Mouse (Mus musculus) intestine, embryonic 15.5 days (tissue): ENCODE results near the gene Stum. TPM values are rescaled to one million over a fixed set of nuclear protein-coding genes. Genes with fewer than 3 reads are reported as not detected.
A peak's percentile ranks its signal among the peaks of the same experiment; 100 is the strongest.
"Not testable (repeated sequence)": the region's sequence is repeated elsewhere in the genome, so short reads cannot be mapped to it uniquely, and the experiment has no call there.

Experiments used
- ATAC-seq: fragments of 200-750 bp; cut with Nextera tagmentation; 2 replicates; pipeline ENCODE4 v1.8.0; 2017; ENCODE audit warnings: moderate TSS enrichment, moderate library complexity
- H3K27ac ChIP-seq: fragments of 300-500 bp; sonication (generic); 2 replicates; pipeline ENCODE4 v1.5.1; 2015; ENCODE audit warnings: mild to moderate bottlenecking, inconsistent platforms
- H3K27me3 ChIP-seq: fragments of 300-500 bp; sonication (generic); replicated peaks from 2 replicates; pipeline ENCODE4 v1.6.1; 2015; ENCODE audit warnings: inconsistent platforms
- H3K36me3 ChIP-seq: fragments of 300-500 bp; sonication (generic); 2 replicates; pipeline ENCODE4 v1.6.1; 2015; ENCODE audit warnings: inconsistent platforms
- H3K4me1 ChIP-seq: fragments of 300-500 bp; sonication (generic); replicated peaks from 2 replicates; pipeline ENCODE4 v1.6.1; 2015; ENCODE audit warnings: inconsistent platforms
- H3K4me2 ChIP-seq: fragments of 300-500 bp; sonication (generic); replicated peaks from 2 replicates; pipeline ENCODE4 v1.6.1; 2015; ENCODE audit warnings: mild to moderate bottlenecking, inconsistent platforms
- H3K4me3 ChIP-seq: fragments of 300-500 bp; sonication (generic); replicated peaks from 2 replicates; pipeline ENCODE4 v1.5.1; 2015; ENCODE audit warnings: inconsistent platforms
- H3K9ac ChIP-seq: fragments of 300-500 bp; sonication (generic); 2 replicates; pipeline ENCODE4 v1.6.1; 2015; ENCODE audit warnings: inconsistent platforms
- H3K9me3 ChIP-seq: fragments of 300-500 bp; sonication (generic); 2 replicates; pipeline ENCODE4 v1.6.1; 2016; ENCODE audit warnings: inconsistent platforms
- WGBS: fragments of 180-500 bp; shearing (Covaris S2); methylation state at CpG from one replicate; pipeline ENCODE4 v1.1.7; 2015; 5-methylcytosine and 5-hydroxymethylcytosine counted together
- polyA plus RNA-seq: library from polyadenylated mRNA; unstranded; fragments of >200 nt; fragmentation: Nextera tagmentation; extraction: Ambion mirVana; gene quantifications from 2 replicates; pipeline ENCODE4 v1.2.1, GENCODE M21; 2015

Gene Stum
- polyA plus RNA-seq, 1 experiment from 2014 or later = 1.4 TPM

DNA sequence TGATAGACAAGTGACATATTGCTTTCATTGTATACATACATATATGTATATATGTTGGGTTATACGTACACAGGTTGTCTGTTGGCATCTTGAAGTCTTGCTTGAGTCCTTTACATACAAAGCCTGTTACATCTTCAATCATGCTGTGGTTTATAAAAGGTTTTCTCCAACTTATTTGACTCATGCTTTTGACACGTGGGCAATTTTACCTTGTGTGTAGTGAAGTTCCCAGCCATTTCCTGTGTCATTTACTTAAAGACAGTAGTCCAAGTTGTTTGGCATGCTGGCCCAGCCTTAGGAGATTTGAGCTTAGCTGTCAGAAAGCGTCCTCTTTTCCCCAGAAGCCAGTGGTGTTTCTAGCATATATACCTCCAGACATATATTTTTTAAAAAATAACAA is 84.9 kb downstream of the Stum start:
- no peaks in the 10 kb centered on the region for H3K27me3 ChIP-seq
- WGBS = 70% methylated on average over 3 of the region's 3 CpGs
- H3K4me3 ChIP-seq = no peak overlapping the region
- no peak overlapping the region for H3K27ac ChIP-seq
- no peak overlapping the region for H3K9ac ChIP-seq
- H3K36me3 ChIP-seq = no peaks in the 10 kb centered on the region
- ATAC-seq = no peak
- no peak overlapping the region for H3K4me2 ChIP-seq
- H3K9me3 ChIP-seq = no peaks in the 10 kb centered on the region
- H3K4me1 ChIP-seq = peaks cover 19% of the 10 kb centered on the region

DNA sequence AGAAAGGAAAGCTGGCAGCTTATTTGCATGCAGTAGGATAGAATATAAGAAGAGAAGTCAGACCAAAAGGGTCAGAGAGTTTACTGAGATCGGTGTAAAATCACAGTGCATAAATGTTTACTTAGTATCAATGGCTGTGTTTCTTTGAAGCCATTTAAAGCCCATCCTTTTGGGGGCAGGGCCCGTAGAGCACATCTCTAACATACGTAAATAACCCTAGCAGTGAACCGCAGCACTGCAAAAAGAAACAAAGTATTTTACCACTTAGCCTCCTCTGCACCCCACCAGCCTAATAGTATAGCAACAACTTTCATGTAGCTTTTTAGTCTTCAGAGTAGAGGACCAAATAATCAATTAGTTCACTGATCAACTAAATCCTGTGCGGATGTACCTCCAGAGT is 85.6 kb downstream of the Stum start:
- Histone ChIP-seq H3K27ac (no peak overlapping the region), H3K4me1 (peaks cover 12% of the 10 kb centered on the region), H3K27me3 (no peaks in the 10 kb centered on the region), H3K9me3 (no peaks in the 10 kb centered on the region), H3K4me3 (no peak overlapping the region), H3K36me3 (no peaks in the 10 kb centered on the region), H3K9ac (no peak overlapping the region), H3K4me2 (no peak overlapping the region)
- ATAC-seq = no peak
- 38% methylated on average over 5 of the region's 5 CpGs for WGBS

DNA sequence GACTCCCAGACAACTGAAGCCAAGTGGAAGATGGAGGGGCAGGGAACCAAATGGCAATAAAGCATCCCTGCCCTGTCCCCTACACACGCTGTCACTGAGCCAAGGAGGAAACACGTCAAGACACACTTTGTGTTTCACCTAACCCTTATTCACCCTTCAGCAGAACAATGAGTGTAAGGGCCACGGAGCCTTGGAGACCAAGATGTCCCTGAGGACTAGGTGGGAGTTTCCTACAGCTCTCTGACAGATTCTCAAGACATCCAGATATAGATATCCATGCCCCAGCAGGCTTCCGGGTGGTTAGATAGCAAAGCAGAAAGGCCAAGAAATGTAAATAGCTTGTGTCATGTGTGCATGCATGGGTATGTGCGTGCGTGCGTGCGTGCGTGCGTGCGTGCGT is 89.4 kb downstream of the Stum start:
- H3K27ac ChIP-seq = no peak overlapping the region
- no peaks in the 10 kb centered on the region for H3K27me3 ChIP-seq
- H3K36me3 ChIP-seq = no peaks in the 10 kb centered on the region
- no peak overlapping the region for H3K4me3 ChIP-seq
- peaks cover 9% of the 10 kb centered on the region for H3K4me1 ChIP-seq
- WGBS = 89% methylated on average over 12 of the region's 12 CpGs
- ATAC-seq = no peak
- no peak overlapping the region for H3K9ac ChIP-seq
- H3K4me2 ChIP-seq = no peak overlapping the region
- no peaks in the 10 kb centered on the region for H3K9me3 ChIP-seq

DNA sequence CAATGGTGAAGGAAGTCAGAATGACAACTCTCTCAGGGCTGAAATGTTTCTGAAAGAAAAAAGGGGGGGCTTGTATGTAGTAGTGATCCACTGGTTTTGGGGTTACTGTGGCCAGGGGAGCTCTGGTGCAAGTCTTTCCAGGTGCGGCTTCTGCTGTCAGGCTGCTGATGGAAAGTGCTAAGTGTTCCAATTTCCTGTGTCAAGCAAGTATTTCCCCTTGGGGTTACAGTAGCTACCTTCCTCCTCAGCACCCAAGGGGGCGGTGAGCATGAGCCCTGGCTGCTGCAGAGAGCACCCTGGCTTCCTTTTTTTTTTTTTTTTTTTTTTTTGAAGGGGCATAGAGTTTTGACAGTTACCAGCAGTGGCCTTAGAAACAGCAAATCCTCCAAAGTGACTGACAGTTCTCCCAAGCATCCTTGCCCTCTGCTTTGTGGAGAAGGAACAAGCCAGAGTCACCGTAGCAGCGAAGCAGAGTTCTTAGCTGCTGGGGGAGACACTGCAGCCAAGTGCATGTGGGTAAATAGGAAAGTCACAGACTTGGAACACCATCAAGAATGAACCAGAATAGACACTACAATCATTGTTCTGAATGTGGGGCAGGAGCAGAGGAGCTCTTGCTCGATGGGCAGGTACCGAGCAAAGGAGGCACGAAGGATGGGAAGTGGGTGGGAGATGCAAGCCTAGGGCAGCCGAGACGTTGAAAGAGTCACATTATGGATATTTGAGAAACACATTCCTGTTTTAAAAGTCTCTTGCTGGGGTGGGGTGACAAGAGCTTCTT is 90.1 kb downstream of the Stum start:
- Histone ChIP-seq H3K9me3 (no peaks in the 10 kb centered on the region), H3K36me3 (no peaks in the 10 kb centered on the region), H3K27ac (no peak overlapping the region), H3K4me1 (peaks cover 14% of the 10 kb centered on the region), H3K9ac (no peak overlapping the region), H3K4me3 (no peak overlapping the region), H3K4me2 (no peak overlapping the region), H3K27me3 (no peaks in the 10 kb centered on the region)
- 81% methylated on average over 9 of the region's 9 CpGs for WGBS
- ATAC-seq = no peak

DNA sequence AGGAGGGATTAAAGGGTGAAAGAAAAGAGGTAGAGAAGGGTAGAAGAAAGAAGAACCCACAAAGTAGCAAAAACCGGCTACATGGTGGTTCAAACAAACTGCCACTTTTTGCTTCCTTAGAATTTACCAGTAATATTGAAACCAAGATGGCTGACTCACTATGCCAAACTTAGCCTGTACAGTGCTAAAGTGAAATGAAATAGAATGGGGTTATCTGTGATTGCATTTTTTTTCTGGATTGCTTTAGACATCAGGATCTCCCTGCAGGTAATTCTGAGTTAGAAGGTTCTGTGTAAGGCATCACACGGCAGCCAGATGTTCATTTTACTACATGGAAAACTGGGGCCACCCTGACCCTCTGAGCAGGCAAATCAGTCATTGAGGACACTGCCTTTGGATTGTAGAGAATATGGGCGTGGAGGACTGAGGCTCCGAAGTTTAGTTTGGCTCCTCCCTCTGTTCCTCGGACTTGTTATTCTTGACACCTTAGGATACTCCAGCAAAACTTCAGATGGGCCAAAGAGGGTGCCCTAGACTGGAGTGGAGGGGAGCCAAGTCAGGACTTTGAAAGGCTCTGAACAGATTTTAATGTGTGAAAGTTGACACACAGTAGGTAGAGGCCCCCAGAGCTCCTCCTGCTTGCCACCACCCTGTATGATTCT is 91.0 kb downstream of the Stum start:
- H3K36me3 ChIP-seq = no peaks in the 10 kb centered on the region
- H3K4me3 ChIP-seq = no peak overlapping the region
- no peaks in the 10 kb centered on the region for H3K27me3 ChIP-seq
- H3K9me3 ChIP-seq = no peaks in the 10 kb centered on the region
- 80% methylated on average over 5 of the region's 5 CpGs for WGBS
- ATAC-seq = no peak
- H3K4me2 ChIP-seq = no peak overlapping the region
- peaks cover 17% of the 10 kb centered on the region for H3K4me1 ChIP-seq
- no peak overlapping the region for H3K9ac ChIP-seq
- H3K27ac ChIP-seq = no peak overlapping the region

DNA sequence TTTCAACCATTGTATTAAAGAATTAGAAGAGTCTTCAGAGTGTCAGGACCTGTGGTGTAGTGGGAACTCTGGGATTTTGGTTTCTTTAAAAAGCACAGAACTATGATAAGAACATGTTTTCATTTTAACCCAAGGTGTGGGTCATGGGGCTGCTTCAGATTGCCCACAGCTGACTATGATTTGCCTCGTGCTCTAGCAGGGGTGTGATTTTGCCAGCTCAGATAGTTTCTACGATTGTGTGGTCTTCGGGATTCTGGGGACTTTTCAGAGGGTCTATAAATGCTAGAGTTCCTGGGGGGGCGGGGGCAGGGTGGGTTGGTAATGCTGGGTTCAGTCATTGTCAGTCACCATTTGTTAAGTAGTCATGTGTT is 91.7 kb downstream of the Stum start:
- H3K27ac ChIP-seq = no peak overlapping the region
- ATAC-seq = no peak

DNA sequence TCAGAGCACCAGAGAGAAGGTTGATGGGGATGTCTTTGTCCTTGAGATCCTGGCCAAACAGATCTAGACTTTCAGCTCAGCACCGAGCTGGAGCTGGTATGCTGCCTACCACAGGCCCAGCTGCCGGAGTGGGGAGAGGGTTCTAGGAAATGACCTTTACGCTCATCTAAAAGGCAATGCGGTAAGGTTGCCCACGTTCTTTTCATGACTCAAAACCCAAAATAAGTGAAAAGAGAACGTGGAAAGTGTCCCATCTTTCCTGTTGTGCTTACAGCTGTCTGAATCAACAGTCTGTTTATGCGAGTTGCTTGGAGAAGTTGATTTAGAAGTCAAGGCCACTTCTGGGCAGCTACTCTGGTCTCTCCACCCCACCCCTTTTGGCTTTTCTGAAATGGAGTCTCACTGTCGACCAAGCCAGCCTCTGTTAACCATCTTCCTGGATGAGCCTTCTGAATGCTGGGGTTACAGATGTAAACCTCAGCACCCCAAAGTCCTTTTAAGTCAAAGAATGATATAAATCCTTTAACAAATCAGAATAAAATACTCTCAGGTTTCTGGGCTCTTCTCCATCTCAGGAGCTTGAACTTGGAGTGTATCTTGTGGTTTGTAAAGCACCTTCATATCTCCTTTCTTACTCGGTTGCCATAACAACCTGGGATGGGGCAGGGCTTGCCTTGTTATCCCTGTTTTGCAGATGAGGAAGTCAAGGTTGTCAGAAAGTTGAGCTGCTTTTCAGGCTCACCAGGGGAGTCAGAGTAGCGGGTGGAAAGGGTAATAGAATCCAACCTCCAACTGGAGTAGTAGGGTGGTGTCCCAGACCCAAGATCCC is 92.3 kb downstream of the Stum start:
- no peak for ATAC-seq
- H3K9me3 ChIP-seq = no peaks in the 10 kb centered on the region
- peaks cover 17% of the 10 kb centered on the region for H3K4me1 ChIP-seq
- H3K4me3 ChIP-seq = no peak overlapping the region
- H3K36me3 ChIP-seq = no peaks in the 10 kb centered on the region
- no peak overlapping the region for H3K9ac ChIP-seq
- WGBS = 68% methylated on average over 10 of the region's 10 CpGs
- H3K4me2 ChIP-seq = no peak overlapping the region
- peak overlapping the region; percentile 76; the same call in 1 of the 2 replicates for H3K27ac ChIP-seq
- H3K27me3 ChIP-seq = no peaks in the 10 kb centered on the region

More for the DNA sequence above, 91.7 kb downstream of the Stum start:
- WGBS = 89% methylated on average over 4 of the region's 4 CpGs
- H3K36me3 ChIP-seq = no peaks in the 10 kb centered on the region
- no peak overlapping the region for H3K4me3 ChIP-seq
- no peaks in the 10 kb centered on the region for H3K27me3 ChIP-seq
- no peak overlapping the region for H3K4me2 ChIP-seq
- H3K9me3 ChIP-seq = no peaks in the 10 kb centered on the region
- H3K4me1 ChIP-seq = peaks cover 17% of the 10 kb centered on the region
- H3K9ac ChIP-seq = no peak overlapping the region

DNA sequence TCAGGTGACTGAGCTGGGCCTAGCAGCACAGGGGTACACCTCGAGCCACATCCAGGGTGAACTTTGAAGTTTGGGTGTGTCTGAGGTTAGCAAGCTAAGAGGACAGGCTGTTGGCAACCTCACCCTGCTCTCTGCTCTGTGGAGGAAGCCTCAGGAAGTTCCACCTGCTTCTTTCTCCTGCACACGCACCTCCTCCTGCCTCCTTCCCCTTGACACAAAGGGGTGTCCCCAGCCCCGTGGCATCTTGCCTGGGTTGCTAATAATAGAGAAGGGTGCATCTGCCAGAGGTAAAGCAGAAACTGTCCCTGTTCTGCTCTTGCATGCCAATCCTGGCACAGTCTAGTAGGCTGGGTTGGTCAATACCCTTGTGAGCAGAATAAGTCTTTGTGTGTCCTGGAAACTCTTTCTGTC is 93.0 kb downstream of the Stum start:
- Histone ChIP-seq H3K9me3 (no peaks in the 10 kb centered on the region), H3K27ac (peak overlapping the region; percentile 76), H3K4me1 (peaks cover 17% of the 10 kb centered on the region), H3K4me3 (no peak overlapping the region), H3K36me3 (no peaks in the 10 kb centered on the region), H3K27me3 (no peaks in the 10 kb centered on the region), H3K9ac (no peak overlapping the region), H3K4me2 (0 out of 2 replicates have a peak overlapping the region, but pooled peaks have one; percentile 15)
- peak; percentile 70 for ATAC-seq
- 44% methylated on average over 3 of the region's 3 CpGs for WGBS

DNA sequence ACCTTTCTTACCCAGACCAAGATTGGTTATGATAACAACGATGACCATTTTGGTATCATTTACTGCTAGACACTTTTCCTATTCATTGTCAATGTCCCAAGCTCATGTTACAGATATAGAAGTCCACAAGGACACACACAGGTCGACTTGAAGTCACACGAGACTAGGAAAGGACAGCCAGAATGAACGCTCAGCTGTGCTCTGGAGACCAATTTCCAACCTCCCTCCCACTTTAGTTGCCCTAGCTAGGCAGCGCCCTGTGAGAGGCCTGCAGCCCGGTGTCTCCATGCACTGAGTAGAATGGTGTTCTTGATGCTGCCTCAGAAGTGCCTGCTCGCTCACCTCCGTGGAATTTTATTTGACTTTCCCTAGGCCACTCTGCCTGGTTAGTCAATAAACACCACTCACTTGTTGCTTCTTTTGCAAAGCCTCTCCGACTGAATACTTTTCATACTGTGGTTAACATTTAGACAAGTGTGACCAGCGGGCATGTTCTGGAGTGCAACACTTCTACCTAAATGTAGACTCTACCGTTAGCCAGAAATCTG is 94.0 kb downstream of the Stum start:
- peaks cover 23% of the 10 kb centered on the region for H3K4me1 ChIP-seq
- not testable (repeated sequence) for H3K4me2 ChIP-seq, H3K27me3 ChIP-seq, H3K9ac ChIP-seq, H3K4me3 ChIP-seq, H3K9me3 ChIP-seq, H3K27ac ChIP-seq, H3K36me3 ChIP-seq, ATAC-seq
- WGBS = 80% methylated on average over 11 of the region's 11 CpGs

DNA sequence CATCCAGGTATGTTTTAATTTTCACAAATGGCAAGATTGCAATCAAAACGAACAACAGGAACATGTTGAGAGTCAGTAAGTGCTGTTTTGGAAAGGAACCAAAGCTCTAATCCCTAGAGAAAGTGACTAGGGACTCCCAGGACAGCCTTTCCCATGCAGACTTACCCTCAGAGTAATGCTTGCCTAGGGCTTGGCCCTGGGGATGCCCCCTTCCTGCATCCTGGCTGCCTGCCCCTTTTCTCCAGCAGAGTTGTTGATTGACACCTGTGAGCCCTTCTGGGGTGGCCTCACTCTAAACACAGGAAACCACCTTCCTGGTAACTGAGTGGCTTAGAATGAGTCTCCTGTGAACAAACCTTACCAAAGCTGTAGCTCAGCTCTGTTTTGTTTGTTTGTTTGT is 94.8 kb downstream of the Stum start:
- 38% methylated on average over 1 of the region's 1 CpGs for WGBS
- H3K27me3 ChIP-seq = no peaks in the 10 kb centered on the region
- ATAC-seq = no peak
- H3K9me3 ChIP-seq = no peaks in the 10 kb centered on the region
- H3K4me2 ChIP-seq = no peak overlapping the region
- H3K36me3 ChIP-seq = no peaks in the 10 kb centered on the region
- H3K27ac ChIP-seq = no peak overlapping the region
- no peak overlapping the region for H3K9ac ChIP-seq
- H3K4me3 ChIP-seq = no peak overlapping the region
- H3K4me1 ChIP-seq = peaks cover 27% of the 10 kb centered on the region

DNA sequence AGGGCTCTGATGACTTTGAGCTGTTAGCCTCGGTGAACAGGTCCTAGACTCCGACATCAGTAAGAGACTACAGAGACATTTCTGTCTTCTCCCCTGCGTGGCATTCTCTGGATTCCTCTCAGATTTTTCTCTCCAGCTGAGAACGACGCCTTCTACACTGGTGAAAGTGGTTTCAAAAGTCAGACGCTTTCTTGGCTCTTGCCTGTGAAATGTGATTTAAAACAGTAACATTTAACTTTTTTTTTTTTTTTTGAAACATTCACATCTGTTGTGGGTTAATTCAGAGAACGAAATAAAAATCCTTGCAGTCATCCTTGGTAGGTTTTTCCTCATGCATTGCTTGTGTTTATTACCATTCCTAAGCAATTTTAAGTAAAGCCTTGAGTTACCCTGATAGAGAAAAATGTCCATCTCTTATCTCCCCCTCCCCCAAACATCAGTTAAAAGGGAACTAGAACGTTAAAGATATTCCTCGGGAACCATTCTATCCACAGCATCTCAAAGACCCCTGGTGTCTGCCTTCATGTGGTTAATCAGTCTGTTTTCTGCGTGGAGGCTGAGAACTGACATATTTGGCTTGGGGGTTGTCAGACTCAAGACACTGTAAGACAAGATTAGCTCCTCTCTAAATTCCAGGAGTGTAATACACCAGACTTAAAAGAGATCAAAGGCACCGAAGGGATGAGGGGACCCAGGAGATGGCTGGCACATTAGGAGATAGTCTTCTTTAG is 95.4 kb downstream of the Stum start:
- H3K4me2 ChIP-seq = peak overlapping the region; percentile 58
- ATAC-seq = no peak
- WGBS = 10% methylated on average over 11 of the region's 11 CpGs
- H3K9me3 ChIP-seq = no peaks in the 10 kb centered on the region
- H3K27me3 ChIP-seq = no peaks in the 10 kb centered on the region
- peak overlapping the region; percentile 42; the same call in 1 of the 2 replicates for H3K27ac ChIP-seq
- H3K4me1 ChIP-seq = peaks cover 27% of the 10 kb centered on the region
- peak overlapping the region; percentile 17; the same call in 1 of the 2 replicates for H3K4me3 ChIP-seq
- no peak overlapping the region for H3K9ac ChIP-seq
- no peaks in the 10 kb centered on the region for H3K36me3 ChIP-seq
